Mouse (Mus musculus) heart, postnatal 10 days (tissue): Measurements from ENCODE around the gene Gm5089. TPM values are rescaled to one million over a fixed set of nuclear protein-coding genes. Genes with fewer than 3 reads are reported as not detected.
A peak's percentile ranks its signal among the peaks of the same experiment; 100 is the strongest.
"Not testable (repeated sequence)": the region's sequence is repeated elsewhere in the genome, so short reads cannot be mapped to it uniquely, and the experiment has no call there.

Experiments
- DNase-seq, 2 experiments: peaks; one replicate each; pipeline ENCODE4 v3.0.0; 2021
- intact Hi-C: fragments of 180-260 bp; cut with DNase I; formaldehyde crosslinking; loops from one replicate; pipeline ENCODE4 v1.15.1; 2025
- total RNA-seq, 2 experiments: library from RNA; stranded (reverse); gene quantifications; 2 replicates each; pipeline ENCODE4 v1.2.3; 2021

Gm5089 gene
- total RNA-seq, 2 experiments from 2014 or later = not detected

- intact Hi-C loops = no loop called here
- DNase-seq = no peak
These were observed 14.1 kb upstream of the Gm5089 start, which contains the start of gene Zic5 for GRCm38 (mm10) chr14:122464763-122465741. Gene Zic5 (minus strand): TSS chr14:122465677.

GRCm38 (mm10) chr14:122464351-122464762, 13.4 kb upstream of the Gm5089 start:
- intact Hi-C loops = no loop called here
- DNase-seq = peak in 1 of 2 experiments; percentile 11

- intact Hi-C loops = not testable (repeated sequence)
- peak in 1 of 2 experiments; percentile 46 for DNase-seq
These were observed 12.9 kb upstream of the Gm5089 start for GRCm38 (mm10) chr14:122463734-122464341.

- no peak for DNase-seq
- intact Hi-C loops = no loop called here
These were observed 12.3 kb upstream of the Gm5089 start for GRCm38 (mm10) chr14:122463080-122463691.

- DNase-seq = no peak
- intact Hi-C loops = no loop called here
These were observed 11.8 kb upstream of the Gm5089 start for GRCm38 (mm10) chr14:122462689-122463079.

GRCm38 (mm10) chr14:122461966-122462365, 11.1 kb upstream of the Gm5089 start:
- DNase-seq = no peak
- intact Hi-C loops = no loop called here

GRCm38 (mm10) chr14:122461500-122461899, 10.6 kb upstream of the Gm5089 start:
- DNase-seq = no peak
- intact Hi-C loops = no loop called here

GRCm38 (mm10) chr14:122460226-122460625, 9.3 kb upstream of the Gm5089 start:
- intact Hi-C loops = no loop called here
- no peak for DNase-seq

- intact Hi-C loops = no loop called here
- no peak for DNase-seq
These were observed 8.9 kb upstream of the Gm5089 start for GRCm38 (mm10) chr14:122459776-122460175.

GRCm38 (mm10) chr14:122459332-122459731, 8.4 kb upstream of the Gm5089 start:
- not testable (repeated sequence) for DNase-seq

GRCm38 (mm10) chr14:122455562-122455958, 4.6 kb upstream of the Gm5089 start:
- intact Hi-C loops = no loop called here
- no peak for DNase-seq

More at GRCm38 (mm10) chr14:122459332-122459731, 8.4 kb upstream of the Gm5089 start:
- intact Hi-C loops = not testable (repeated sequence)

GRCm38 (mm10) chr14:122454901-122455561, 4.1 kb upstream of the Gm5089 start:
- intact Hi-C loops = no loop called here

GRCm38 (mm10) chr14:122453996-122454738, 3.3 kb upstream of the Gm5089 start:
- DNase-seq = no peak
- intact Hi-C loops = no loop called here

More at GRCm38 (mm10) chr14:122454901-122455561, 4.1 kb upstream of the Gm5089 start:
- DNase-seq = no peak

GRCm38 (mm10) chr14:122453388-122453995, 2.6 kb upstream of the Gm5089 start:
- peak in 1 of 2 experiments; percentile 5 for DNase-seq
- intact Hi-C loops = no loop called here

- DNase-seq = no peak
- intact Hi-C loops = no loop called here
These were observed 1.9 kb upstream of the Gm5089 start for GRCm38 (mm10) chr14:122452701-122453387.

- no peak for DNase-seq
- intact Hi-C loops = no loop called here
These were observed 733 bp upstream of the Gm5089 start for GRCm38 (mm10) chr14:122451551-122452145.

- no peak for DNase-seq
- intact Hi-C loops = no loop called here
These were observed 1.1 kb downstream of the Gm5089 start for GRCm38 (mm10) chr14:122449601-122450495.
